Mouse (Mus musculus) T-helper 1 cell (primary cell): ENCODE measurements at regions not wholly inside any gene's neighbourhood (a gene's known extent, or its start where the extent isn't known, plus 50 kb on each side); places are given as distances from the start of the nearest gene placed in this dataset.
"Not testable (repeated sequence)": the region's sequence is repeated elsewhere in the genome, so short reads cannot be mapped to it uniquely, and the experiment has no call there.

Source experiments
- in situ Hi-C: fragments of 300-600 bp; cut with MboI, MseI; formaldehyde crosslinking; loops from one replicate; pipeline ENCODE4 v1.15.1; 2025; ENCODE audit warnings: high pct_unique_total_duplicates

DNA sequence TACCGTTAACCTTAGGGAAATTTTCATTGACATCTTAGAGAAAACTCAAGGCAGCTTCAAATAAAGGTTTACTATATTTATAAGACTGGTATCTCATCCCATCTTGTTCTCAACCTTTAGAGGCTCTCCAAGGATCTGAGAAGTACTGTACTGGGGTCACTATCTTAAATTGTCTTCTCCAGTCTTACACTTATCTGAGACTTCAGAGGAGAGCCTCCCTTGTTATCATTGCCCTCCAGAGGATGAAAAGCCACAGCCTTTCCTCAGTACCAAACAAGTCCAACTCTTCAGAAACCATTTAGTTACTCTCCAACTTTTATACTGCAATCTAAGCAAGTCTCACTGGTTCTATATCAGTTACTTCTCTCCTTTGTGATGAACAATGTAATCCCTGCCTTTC, 376.3 kb downstream of the Fbxo8 start:
- in situ Hi-C loops: no loop called here

DNA sequence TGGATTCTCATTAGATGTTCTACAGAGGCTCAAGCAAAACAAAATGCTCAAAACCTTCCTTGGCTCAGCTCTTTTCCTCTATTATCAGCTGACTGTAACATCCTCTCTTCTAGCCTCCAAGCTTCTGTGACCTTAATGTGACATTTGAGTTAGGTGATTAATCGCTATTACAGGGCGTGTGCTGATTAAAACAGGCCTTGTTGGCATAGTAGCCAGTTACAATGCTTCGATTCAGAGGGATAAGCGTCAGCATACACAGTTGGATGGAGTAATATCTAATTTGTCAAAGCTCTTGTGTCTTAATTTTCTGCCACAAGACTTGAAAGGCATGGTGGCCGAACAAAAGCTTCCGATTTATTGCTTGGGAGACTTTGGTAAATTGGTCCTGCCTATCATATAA, 378.2 kb downstream of the Fbxo8 start:
- in situ Hi-C loops: no loop called here

DNA sequence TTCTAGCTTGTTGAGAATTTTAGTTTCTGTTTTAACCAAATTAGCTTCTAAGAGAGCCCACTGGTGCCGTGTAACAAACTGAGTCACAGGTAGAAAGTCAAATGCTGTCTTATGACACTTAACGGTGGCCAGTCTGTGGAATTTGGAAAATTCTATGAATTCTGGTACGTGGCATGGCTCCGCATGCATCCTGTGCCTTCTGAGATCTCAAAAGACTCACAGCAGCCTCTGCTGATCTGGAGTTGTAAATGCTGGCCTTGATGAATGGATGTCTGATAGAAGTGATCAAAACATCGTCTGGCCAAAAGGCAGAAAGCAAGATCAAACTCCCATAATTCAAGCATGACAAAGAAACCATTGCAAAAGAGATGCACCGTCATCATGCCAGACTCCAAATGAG, 381.5 kb downstream of the Fbxo8 start:
- in situ Hi-C loops: no loop called here

DNA sequence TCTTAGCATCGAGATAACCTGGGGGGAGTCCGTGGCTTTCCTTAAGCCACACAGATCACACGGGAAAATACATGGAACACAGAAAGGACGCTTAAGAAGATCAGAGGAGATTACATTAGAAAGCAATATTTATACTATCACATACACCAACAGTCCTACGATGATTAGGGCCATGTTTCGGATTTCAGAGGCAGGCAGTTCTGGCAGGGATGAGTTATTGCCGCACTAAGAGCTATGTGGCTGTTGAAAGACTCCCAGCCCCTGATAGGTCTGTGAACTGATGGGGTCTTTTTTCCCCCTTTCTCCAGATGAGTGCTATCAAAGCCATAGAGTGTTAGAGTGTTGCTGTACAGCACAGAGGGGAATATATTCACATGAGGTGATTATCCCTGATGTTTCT, 358.6 kb upstream of the Hand2 start:
- in situ Hi-C loops: no loop called here

DNA sequence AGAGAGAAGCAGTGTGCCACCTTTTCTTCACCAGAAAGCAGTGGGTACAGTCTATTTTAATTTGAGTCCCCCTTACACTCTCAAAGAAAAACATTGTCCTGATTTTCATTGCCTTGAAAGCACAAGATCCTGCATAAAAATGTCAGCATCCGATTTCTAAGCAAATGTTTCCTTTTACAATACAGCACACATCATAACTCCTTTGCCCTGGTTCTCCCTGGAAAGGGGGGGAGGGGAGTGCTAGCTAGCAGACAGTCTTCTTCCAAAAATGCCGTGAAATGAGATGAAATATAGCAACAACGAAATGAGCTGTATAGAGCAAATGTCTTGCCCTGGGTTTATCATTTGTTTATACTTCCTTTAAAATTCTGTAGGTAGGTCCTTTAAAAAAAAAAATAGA, 350.5 kb upstream of the Hand2 start:
- in situ Hi-C loops: no loop called here

DNA sequence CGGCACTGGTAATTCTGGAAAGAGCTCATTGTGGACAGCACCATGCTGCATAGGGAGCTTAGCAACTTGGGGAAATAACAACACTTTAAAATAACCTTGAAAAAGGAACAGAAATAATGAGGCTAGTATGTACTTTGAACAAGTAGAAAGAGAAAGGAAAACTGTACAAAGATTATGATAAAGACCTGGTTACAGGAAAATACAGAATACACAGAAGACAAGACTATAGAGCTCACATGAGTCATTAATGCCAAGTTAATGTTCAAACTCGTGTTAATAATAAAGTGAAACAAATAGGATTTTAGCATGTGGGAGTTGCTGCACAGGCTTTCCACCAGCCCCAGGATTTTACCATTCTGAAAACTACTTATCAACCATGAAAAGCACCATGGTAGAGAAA, 341.8 kb upstream of the Hand2 start:
- in situ Hi-C loops: no loop called here

DNA sequence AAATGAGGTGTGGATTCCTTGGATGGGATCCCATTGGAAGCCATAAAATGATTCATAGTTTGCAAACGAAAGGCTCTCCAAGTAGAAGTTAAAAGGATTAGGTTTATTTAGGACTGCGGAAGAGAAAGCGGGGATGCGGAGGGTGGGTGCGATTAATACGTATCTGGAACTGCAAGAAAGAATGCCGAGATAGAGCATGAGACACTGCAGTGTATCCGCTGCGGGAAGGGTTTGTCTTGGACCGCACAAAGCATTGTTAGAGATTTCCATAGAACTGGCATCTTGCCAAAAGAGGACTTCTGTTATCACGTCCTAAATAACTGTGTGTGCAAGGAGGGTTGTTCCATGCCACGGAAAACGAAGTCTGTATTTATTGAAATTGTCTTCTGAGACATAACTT, 341.4 kb upstream of the Hand2 start:
- in situ Hi-C loops: no loop called here

DNA sequence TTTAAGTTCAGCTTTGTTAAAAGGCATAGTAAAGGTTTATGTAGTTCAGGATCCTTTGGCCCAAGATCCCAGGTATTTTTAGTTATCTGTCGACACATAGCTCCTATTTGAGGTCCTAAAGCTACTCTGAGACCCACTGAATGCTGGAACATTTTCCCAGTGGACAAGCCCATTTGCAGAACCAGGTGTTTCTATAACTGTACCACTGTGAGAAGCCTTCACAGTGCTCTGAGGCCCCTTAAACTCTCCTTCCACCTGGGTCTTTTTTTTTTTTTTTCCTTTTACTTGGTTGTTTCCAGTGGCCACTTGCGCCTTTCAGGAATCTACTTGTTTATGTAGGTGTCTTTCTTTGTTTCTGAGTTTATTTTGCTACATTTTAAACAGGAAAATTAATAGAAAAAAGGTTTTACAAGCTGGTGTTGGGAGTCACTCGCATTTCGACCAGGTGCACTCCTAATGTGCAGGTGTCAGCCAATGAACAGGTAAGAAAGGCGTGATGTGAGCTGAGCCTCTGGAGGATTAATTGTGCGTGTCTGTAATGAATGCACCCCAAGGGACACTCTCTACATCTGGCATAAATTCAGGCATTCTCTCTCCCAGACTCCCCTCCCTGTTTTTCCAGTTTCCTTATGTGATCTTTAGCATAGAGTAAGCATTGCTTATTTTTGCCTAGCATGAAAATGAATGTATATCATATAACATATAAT, 310.3 kb upstream of the Hand2 start:
- in situ Hi-C loops: no loop called here

DNA sequence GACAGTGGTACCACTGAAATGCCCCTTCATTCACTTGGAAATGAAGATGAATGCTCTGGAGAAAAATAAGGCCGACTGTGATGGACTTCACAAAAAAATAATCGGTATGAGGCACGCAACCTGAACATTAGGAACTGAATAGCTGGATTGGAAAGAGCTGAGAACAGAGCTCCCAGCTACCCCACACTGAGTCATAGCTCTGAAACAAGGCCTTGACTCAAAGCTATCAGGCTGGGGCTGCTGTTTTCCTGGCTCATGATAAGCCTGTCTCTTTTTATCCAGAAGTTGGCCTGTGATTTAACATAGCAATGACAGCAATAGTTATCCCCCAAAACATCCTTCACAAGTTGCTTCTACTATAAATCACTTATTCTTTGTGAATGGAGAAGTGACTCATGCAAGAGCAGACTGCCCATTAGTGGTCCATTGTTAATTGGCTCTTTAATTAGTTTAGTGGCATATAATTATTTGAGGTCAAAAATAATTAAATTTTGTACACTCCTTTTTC, 306.9 kb upstream of the Hand2 start:
- in situ Hi-C loops: no loop called here

DNA sequence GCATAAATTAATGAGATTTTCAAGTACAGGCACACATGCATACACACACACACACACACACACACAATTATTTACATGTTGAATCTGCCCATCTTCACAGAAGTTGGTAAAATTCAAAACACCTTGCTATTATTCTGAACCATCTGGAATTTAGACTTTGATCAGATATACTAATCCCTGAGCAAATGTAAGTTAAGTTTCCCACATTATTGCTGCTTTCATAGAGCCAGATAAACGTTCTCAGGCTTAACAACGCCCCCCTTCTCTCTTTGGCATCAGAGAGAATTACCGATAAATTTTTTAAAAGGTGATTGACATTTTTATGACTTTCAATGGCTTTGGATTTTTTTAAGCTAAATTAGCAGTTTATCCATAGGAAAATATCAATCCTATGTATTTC, 304.5 kb upstream of the Hand2 start:
- in situ Hi-C loops: no loop called here

DNA sequence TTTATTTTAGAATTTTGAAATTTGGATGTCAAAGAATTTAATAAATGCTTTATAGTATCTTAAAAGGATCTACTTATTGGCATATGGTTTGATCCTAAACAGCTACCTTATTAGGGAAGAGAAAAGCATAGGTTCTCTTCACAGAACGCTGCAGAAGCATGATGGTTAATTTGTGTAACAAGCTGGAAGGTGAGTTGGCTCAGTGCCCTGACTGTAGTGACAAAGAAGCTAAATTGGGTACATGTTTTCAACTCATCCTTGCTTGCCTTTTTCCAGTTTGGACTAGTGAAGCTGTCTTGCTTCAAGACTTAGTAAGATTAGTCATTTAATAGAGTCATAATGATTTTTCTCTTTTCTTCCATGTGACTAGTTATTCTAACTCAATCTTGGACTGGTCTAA, 292.7 kb upstream of the Hand2 start:
- in situ Hi-C loops: not testable (repeated sequence)

DNA sequence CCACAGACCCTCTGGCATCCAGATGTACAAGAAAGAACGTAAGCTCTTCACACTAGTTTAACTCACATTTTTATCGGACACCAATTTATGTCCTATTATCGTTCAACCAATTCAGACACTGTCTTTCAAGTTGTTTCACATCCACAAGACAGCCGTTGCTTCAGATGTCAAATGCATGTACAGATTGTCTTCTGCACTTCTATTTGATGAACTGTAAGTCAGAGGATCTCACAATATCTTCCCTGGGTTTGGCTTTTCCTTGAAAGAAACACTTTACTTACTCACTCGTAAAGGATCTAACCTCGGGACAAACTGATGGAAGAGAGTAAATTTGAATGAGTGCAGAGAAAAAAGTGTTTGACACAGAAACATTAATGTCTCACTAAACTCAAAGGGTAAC, 272.3 kb upstream of the Hand2 start:
- in situ Hi-C loops: no loop called here

DNA sequence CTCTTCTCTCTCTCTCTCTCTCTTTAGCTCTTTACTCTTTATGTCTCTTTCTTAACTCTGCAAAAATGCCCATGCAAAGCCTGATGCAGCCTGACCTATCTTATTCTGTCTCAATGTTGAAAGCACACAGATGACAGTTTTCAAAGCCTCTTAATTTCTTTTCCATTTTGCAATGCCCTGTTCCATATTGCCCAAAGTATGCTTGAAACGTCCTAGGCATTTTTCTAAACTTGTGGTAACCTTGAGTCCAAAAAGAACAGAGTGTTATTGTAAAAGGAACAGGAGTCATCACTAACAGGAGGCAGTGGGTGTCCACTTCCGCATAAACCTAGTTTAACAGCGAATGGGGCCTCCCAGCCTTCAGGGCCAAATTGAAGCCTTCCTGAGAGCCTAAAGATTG, 271.9 kb upstream of the Hand2 start:
- in situ Hi-C loops: no loop called here

DNA sequence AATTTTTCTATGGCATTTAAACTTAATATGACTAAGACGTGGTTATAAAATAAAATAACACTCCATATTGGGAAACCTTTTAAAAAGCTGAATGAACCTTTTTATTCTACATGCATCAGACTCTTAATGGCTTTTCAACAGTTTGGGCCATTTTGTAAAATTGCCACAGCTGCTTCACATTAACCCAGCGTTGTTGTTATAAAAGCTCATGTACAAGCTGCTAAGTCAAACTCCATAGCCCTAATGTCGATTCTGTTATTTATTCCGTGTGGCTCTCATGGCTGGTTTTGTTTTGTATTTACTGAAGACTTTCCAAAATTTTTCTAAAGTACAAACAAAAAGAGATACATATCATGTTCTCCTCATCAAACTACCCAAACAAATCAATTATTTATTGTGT, 268.1 kb upstream of the Hand2 start:
- in situ Hi-C loops: no loop called here

DNA sequence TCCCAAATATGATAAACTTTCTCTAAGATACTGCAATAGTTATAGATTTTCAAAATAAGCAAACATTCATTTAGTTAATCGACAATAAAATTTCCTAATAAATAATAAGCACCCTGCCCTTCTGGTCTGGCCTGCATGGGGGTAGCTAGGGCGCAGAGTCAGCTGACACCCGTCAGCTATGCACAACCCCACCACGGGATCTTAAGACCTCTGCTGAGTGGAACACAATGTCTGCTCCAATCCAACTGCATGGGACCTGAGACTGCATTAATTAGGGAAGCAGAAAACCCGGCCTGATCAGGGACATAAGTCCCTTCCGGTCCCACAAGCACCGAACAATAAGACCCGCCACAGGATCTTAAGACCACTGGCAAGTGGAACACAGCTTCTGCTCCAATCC, 243.8 kb upstream of the Hand2 start:
- in situ Hi-C loops: loop anchor here (5.0 to 25.0 kb wide), 2 partner anchors 50 to 1965 kb away; no protein-coding TSS in a partner anchor

DNA sequence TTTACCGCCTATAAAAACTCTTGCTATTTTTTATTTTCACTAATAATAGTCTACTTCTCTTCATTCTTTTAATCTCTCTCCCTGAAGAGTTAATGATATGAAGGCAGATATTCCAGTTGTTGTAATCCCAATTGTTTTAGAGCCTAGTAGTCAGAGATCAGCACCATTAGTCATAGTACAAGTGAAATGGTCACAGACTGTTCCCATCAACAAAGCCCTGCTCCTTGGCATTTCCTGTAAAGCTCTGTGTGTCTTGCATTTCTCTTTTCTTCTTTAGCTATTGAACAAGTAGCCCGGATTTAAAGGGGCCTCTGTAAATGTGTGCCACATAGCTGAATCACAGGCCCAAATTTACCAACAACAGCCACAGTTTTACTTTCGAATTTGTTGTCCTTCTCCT, 234.0 kb upstream of the Hand2 start:
- in situ Hi-C loops: loop anchor here (25.0 kb wide), 1 partner anchor 1975 kb away; no protein-coding TSS in a partner anchor

DNA sequence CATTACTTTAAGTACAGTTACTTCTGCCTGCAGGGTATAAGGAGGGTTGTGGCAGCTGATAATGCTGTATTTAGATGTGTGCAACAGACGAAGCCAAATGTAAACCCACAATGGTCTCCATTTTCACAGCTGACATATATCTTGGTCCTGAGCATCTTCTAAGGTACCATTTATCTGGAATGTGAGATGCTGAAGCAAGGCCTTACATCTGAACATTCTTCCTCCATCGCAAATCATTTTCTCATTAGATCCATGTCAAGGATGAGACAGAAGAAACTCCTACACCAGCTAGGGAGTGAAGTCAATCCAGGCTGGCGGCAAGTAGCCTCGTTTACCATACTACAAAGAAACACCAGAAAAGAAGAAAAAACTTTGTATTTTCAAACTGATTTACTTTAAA, 228.4 kb upstream of the Hand2 start:
- in situ Hi-C loops: loop anchor here (25.0 kb wide), 1 partner anchor 1980 kb away; no protein-coding TSS in a partner anchor

DNA sequence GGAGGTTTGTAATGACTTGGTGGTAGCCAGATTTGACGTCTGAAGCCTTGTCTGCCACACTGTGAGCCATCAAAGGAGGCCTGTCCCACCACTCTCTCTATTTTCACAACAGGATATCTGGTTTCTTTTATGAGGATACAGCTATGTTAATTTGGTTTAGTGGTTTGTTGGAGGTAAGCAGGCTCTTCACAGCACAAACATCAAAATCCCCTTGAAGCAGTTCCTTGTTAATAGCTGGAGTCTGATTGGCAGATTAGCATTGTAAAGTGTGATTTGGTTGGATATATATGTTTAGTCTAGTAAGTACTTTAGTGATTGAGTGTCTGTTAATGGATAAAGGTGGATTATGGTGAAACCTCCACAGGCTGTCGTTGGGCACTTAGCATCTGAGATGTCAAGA, 225.6 kb upstream of the Hand2 start:
- in situ Hi-C loops: loop anchor here (25.0 kb wide), 1 partner anchor 1983 kb away; no protein-coding TSS in a partner anchor

DNA sequence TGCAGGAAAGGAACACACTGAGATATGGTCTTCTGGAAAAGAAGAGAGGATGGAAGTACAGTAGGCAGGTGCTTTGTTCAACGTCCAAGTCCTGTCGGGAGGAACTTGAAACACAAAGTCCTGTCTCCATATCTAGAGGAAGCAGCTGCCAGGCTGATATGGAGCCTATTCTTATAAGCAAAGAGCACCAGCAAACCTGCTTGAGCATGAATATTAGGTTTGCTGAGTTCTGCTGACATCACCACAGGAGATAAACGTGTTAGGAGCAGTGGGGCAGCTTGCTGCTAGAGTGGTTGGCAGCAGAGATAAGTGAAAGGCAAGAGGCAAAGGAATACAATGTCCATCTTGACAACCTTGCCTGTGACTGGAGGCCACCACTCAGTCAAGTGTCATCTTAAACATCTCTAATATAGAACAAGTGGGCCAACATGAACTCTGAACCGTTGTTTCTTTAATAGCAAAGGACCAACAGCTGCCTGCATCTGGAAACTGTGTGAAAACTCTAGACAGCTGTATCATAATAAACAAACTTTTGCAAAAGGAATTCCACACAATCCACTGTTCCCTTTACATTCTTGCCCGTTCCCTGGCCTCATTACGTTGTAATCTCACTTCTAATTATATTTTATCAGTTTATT, 209.9 kb upstream of the Hand2 start:
- in situ Hi-C loops: not testable (repeated sequence)

DNA sequence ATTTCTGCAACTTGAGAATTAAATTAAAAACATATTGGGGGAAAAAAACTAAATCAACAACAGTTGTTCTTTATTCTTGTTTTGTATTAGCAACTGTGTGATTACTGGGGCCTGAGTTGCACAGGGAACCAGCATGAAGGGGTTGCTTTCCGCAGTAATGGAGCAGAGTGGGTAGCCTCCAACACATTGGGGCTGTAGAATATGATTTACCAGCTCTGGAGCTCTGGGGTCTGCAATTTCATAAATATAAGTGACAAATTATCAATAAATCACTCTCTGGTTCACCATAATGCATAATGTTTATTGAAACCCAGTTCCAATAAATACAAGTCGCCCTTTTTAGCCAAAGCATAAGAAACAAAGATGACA, 209.4 kb upstream of the Hand2 start:
- in situ Hi-C loops: no loop called here

DNA sequence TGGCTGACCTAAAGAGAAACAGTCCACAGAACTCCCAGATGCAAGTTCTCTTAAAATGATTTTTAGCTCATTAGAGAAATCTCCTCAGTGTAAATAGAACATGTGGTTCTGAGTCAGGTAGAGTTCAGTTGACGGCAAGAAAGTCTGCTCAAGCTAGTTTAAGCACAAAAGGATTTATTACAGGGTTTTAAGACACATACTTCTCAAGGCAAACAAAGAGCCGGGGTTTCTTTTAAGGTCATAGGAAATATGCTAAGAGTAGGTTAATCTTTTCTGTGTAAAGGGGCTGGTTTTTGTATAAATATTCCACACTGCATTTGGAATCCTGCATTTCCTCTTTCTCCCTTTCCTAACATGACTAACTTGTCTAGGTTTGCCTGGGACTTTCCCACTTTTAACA, 206.9 kb upstream of the Hand2 start:
- in situ Hi-C loops: no loop called here

DNA sequence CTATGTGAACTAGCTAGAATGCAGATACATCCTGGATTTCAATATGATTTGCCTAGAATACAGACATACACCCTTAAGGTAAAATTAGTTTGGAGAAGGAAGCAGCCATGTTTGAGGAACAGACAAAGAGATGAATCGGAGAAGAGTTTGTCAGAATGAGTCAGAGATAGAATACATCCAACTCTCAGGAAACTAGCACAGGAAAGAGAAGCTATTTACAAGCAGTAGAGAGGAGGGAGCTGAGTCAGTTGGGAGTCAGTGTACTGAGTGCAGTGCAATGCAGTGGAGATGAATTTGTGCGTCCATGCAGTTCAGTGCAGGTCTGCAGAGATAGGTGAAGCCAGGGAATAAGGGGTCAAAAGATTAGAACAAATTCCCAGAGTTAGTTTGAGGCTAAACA, 205.5 kb upstream of the Hand2 start:
- in situ Hi-C loops: no loop called here

DNA sequence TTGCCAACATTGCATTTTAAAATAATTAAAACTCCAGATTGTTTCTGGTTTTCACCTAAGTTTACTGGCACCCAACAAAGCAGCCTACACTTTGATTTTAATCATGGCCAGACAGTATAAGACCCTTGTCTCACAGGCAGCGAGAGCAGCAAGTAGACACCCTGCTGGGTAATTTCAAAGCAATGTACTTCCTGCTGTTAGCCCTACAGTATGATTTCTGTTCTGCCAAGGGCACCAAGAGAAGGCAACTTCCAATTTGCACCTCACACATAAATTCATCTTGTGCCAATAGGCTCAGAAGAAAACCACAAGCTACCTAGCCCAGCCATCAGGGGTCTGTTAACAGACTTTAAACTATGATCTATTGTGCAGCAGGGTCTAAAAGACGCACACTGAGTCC, 186.7 kb upstream of the Hand2 start:
- in situ Hi-C loops: no loop called here
